Comparison of ENCODE assay signal across 19 mouse cellular contexts in the genomic region with DNA sequence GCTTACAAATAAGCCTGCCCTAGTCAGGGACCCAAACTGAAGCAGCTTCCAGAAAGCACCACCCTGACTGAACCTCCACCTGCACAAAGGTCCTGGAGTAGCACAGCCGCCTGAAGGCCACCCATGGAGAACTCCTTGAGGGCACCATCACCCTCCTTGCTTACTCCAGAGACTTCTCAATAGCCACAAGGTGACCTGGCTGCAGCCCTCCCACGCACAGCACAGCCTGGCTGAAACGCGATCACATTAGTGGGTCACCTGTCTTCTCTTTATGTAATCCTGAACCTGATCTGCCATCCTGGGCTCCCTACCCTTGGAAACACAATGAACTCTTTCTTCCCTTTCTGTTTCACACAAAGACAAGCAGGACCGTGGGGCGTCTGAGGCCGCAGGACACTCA. TPM values are rescaled to one million over a fixed set of nuclear protein-coding genes. Genes with fewer than 3 reads are reported as not detected.
"Had no signal": no experiment of that assay in that cellular context is flagged by ENCODE, and none has a peak within 500 bp of the region (broad histone marks: within the 10 kb centered on the region; RNA-seq: fewer than 3 reads in every experiment).

No protein-coding gene starts in this region.

- ATAC-seq: liver, embryonic 12.5 days; midbrain, embryonic 13.5 days; midbrain, embryonic 16.5 days had no signal

- H3K9ac ChIP-seq: limb, embryonic 12.5 days; liver, embryonic 12.5 days; liver, embryonic 15.5 days; lung, embryonic 15.5 days; midbrain, embryonic 13.5 days; neural tube, embryonic 13.5 days had no signal

- H3K27ac ChIP-seq: liver, embryonic 12.5 days; liver, embryonic 15.5 days; lung, embryonic 15.5 days; midbrain, embryonic 10.5 days; midbrain, embryonic 13.5 days; neural tube, embryonic 13.5 days had no signal

- DNase-seq: kidney, adult 2 months; kidney, postnatal 36 days; liver; lung, adult 18-20 months; lung, postnatal 10 days; lung, postnatal 36 days; thymus, adult 18-20 months; thymus, postnatal 36 days had no signal

- H3K36me3 ChIP-seq: liver, embryonic 12.5 days; liver, embryonic 15.5 days had no signal

- H3K4me2 ChIP-seq: limb, embryonic 12.5 days; liver, embryonic 12.5 days; liver, embryonic 15.5 days; lung, embryonic 15.5 days; midbrain, embryonic 13.5 days; neural tube, embryonic 13.5 days had no signal

- H3K4me3 ChIP-seq: limb, embryonic 12.5 days; liver, embryonic 12.5 days; liver, embryonic 15.5 days; lung, embryonic 15.5 days; megakaryocyte, embryonic 14.5 days; midbrain, embryonic 10.5 days; midbrain, embryonic 13.5 days; myocyte; neural tube, embryonic 13.5 days had no signal

- H3K9me3 ChIP-seq: limb, embryonic 12.5 days; liver, embryonic 12.5 days; liver, embryonic 15.5 days; lung, embryonic 15.5 days; megakaryocyte, embryonic 14.5 days; midbrain, embryonic 10.5 days; midbrain, embryonic 13.5 days; neural tube, embryonic 13.5 days had no signal

- H3K27me3 ChIP-seq: limb, embryonic 12.5 days; liver, embryonic 12.5 days; liver, embryonic 15.5 days; lung, embryonic 15.5 days; megakaryocyte, embryonic 14.5 days; midbrain, embryonic 13.5 days; neural tube, embryonic 13.5 days had no signal

RNA-seq across cellular contexts. Expression of gene Rai14, which starts 27.1 kb away (rescaled TPM):
- total RNA-seq: neutrophil, adult 5-6 weeks had no signal
